Mouse (Mus musculus) liver, embryonic 14.5 days (tissue): Measurements from ENCODE around the gene Scpep1. TPM values are rescaled to one million over a fixed set of nuclear protein-coding genes. Genes with fewer than 3 reads are reported as not detected.
"Not testable (repeated sequence)": the region's sequence is repeated elsewhere in the genome, so short reads cannot be mapped to it uniquely, and the experiment has no call there.

Source experiments
- ATAC-seq: fragments of 200-750 bp; cut with Nextera tagmentation; 2 replicates; pipeline ENCODE4 v1.8.0; 2017; ENCODE audit warnings: moderate number of reproducible peaks, mild to moderate bottlenecking, moderate library complexity; ENCODE audit not compliant: insufficient read depth
- DNase-seq, 3 experiments: peaks; one replicate each; pipeline ENCODE4 v3.0.0-alpha.2; 2012 to 2013; ENCODE audit warnings: low read depth in 3 of 3, low spot score in 3 of 3
- H3K27ac ChIP-seq: fragments of 300-500 bp; sonication (generic); 2 replicates; pipeline ENCODE4 v1.5.1; 2014; ENCODE audit warnings: moderate library complexity, mild to moderate bottlenecking, control low read depth, inconsistent platforms
- H3K27me3 ChIP-seq: fragments of 300-500 bp; sonication (generic); 2 replicates; pipeline ENCODE4 v1.6.1; 2014; ENCODE audit warnings: mild to moderate bottlenecking, low read length, moderate library complexity; ENCODE audit not compliant: control insufficient read depth, insufficient read depth
- H3K36me3 ChIP-seq: fragments of 300-500 bp; sonication (generic); replicated peaks from 2 replicates; pipeline ENCODE4 v1.6.1; 2014; ENCODE audit warnings: low read depth; ENCODE audit not compliant: control insufficient read depth, insufficient read depth
- H3K4me1 ChIP-seq, 2 experiments: fragments of 200-500 bp in 1 of 2; fragments of 300-500 bp in 1 of 2; sonication (generic) in 1 of 2; replicated peaks; 2 replicates each; pipeline ENCODE4 v1.6.1; 2012 to 2014; ENCODE audit warnings: antibody characterized with exemption in 1 of 2, inconsistent platforms in 1 of 2, low read length in 1 of 2; ENCODE audit not compliant: control insufficient read depth in 2 of 2, insufficient read depth in 2 of 2
- H3K4me2 ChIP-seq: fragments of 300-500 bp; sonication (generic); 2 replicates; pipeline ENCODE4 v1.6.1; 2014; ENCODE audit warnings: low read depth, mild to moderate bottlenecking, control low read depth, moderate library complexity
- H3K4me3 ChIP-seq, 2 experiments: fragments of 200-500 bp in 1 of 2; fragments of 300-500 bp in 1 of 2; sonication (generic) in 1 of 2; 2 replicates each; pipeline ENCODE4 v1.5.1; 2012 to 2014; ENCODE audit warnings: low read depth in 2 of 2, low read length in 2 of 2, mild to moderate bottlenecking in 2 of 2, control low read depth in 1 of 2, inconsistent platforms in 1 of 2, moderate library complexity in 1 of 2; ENCODE audit not compliant: insufficient read depth in 1 of 2
- H3K9ac ChIP-seq: fragments of 300-500 bp; sonication (generic); replicated peaks from 2 replicates; pipeline ENCODE4 v1.6.1; 2014; ENCODE audit warnings: mild to moderate bottlenecking, control low read depth, moderate library complexity
- H3K9me3 ChIP-seq: fragments of 300-500 bp; sonication (generic); 2 replicates; pipeline ENCODE4 v1.6.1; 2016; ENCODE audit warnings: low read length, mixed read lengths; ENCODE audit not compliant: control insufficient read depth
- CTCF ChIP-seq: IDR thresholded peaks from 2 replicates; pipeline ENCODE4 v1.5.1; 2016; ENCODE audit warnings: antibody characterized with exemption, low read depth, control low read depth
- EP300 ChIP-seq: IDR thresholded peaks from 2 replicates; pipeline ENCODE4 v1.6.1; 2016; ENCODE audit warnings: antibody characterized with exemption, low read depth
- WGBS: fragments of 180-500 bp; shearing (Covaris S2); extraction: QIAGEN DNeasy Blood & Tissue Kit; methylation state at CpG from one replicate; pipeline ENCODE4 v1.1.7; 2014; ENCODE audit not compliant: insufficient replicate concordance; 5-methylcytosine and 5-hydroxymethylcytosine counted together
- polyA plus RNA-seq, 2 experiments: library from polyadenylated mRNA; depleted of rRNA in 1 of 2; stranded (reverse) in 1 of 2; unstranded in 1 of 2; fragments of >200 nt; fragmentation: Nextera tagmentation in 1 of 2; extraction: Ambion mirVana in 1 of 2; gene quantifications; 2 replicates each; pipeline versions ENCODE4 v1.2.1 to v1.2.3; 2012 to 2014

The Scpep1 gene
- polyA plus RNA-seq, 2 experiments = 15.9 to 35.1 TPM

DNA sequence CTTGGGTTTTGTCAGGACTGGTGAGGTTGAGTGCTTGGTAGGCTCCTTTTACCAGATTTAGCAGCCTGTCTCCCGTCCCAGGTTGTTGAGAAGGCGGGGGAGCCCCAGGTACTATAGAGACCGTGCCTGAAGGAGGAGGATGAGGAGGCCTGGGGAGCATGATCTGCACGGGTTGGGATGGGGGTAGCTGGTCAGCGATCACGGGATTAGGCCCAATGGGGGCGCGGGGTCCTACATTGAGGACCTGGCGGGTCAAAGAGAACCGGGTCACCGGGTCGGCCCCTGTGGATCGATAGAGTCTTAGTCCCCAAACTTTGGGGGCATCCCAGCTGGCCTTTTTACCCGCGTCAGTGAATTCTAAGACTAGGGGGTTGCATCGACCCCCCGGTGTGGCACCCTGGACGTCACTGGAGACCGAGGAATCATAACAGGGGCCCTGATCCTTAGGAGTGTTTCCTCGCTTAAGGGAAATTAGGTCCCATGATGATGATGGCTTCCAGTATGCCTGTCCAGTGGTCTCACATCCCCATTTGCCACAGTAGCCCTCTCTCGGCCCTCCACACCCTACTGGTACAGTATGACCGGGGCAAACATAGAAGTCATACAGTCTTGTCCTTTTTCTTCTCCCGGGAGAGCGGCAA lies 63.2 kb downstream of the Scpep1 start:
- not testable (repeated sequence) for H3K4me2 ChIP-seq, DNase-seq, H3K9me3 ChIP-seq, H3K27ac ChIP-seq, H3K4me1 ChIP-seq, H3K36me3 ChIP-seq, ATAC-seq, H3K4me3 ChIP-seq, H3K9ac ChIP-seq, H3K27me3 ChIP-seq
- 81% methylated on average over 20 of the region's 24 CpGs for WGBS

DNA sequence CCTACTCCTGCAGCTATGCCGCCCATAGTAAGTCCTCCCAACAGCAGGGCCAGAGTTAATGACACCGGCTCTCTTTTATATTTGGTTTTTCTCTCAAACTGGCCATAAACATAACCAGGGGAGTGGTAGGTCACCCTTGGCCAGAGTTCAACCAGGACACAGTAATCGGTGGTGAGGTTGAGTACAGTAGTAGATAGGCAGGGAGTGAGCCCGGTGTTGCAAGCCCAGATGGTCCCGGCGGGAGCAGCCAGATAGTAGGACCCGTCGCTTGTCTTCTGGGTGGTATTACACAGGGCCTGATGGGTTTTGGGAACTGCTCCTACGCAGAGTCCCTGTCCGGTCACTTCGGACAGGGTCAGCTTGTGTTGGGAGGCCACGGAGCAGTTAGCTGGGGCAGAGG lies 63.8 kb downstream of the Scpep1 start:
- H3K4me2 ChIP-seq, DNase-seq, H3K36me3 ChIP-seq, H3K27ac ChIP-seq, H3K9ac ChIP-seq, H3K27me3 ChIP-seq, H3K4me3 ChIP-seq, H3K9me3 ChIP-seq, H3K4me1 ChIP-seq, ATAC-seq: not testable (repeated sequence)
- 57% methylated on average over 6 of the region's 12 CpGs for WGBS

DNA sequence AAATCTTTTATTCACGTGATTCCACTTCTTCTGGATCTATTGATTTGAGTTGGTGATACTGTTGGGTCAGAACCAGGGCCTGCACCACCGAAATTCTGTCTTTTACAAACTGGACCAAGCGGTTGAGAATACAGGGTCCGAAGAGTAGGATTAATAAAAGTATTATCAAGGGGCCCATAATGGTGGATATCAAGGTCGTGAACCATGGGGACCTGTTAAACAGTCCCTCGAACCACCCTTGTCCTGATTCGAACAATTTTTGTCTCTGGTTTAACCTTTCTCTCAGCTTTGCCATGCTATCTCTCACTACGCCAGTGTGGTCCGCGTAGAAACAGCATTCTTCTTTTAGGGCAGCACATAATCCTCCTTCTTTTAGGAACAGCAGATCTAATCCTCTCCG lies 64.4 kb downstream of the Scpep1 start:
- not testable (repeated sequence) for H3K27ac ChIP-seq, H3K9ac ChIP-seq, H3K36me3 ChIP-seq, H3K4me3 ChIP-seq, ATAC-seq, H3K4me1 ChIP-seq, H3K9me3 ChIP-seq, H3K27me3 ChIP-seq, H3K4me2 ChIP-seq, DNase-seq
- WGBS = 68% methylated on average over 6 of the region's 11 CpGs

DNA sequence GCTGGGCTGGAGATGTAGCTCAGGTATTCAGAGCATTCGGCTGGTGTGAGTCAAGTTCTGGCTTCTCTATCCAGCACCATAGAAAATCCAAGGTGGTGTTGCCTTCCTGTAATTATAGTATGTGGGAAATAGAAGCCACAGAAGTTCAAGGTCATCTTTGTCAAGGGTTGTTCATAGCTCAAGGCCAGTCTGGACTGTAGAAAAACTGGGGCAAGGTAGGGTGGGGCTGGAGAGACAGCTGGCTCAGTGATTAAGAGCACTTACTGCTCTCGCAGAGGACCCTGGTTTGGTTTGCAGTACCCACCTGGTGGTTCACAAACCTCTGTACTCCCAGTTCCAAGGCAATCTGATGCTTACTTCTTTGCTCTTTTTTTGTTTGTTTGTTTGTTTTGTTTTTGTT lies 66.3 kb downstream of the Scpep1 start:
- ATAC-seq (no peak), DNase-seq (no peak)
- no peak for TF ChIP-seq CTCF
- H3K4me2 ChIP-seq = no peak overlapping the region
- WGBS = 65% methylated on average over 2 of the region's 2 CpGs
- H3K27me3 ChIP-seq = no peaks in the 10 kb centered on the region; the same call in 1 of the 2 replicates
- H3K9me3 ChIP-seq = no peaks in the 10 kb centered on the region
- no peak overlapping the region for H3K4me3 ChIP-seq
- no peak overlapping the region for H3K27ac ChIP-seq
- H3K4me1 ChIP-seq = no peaks in the 10 kb centered on the region
- no peaks in the 10 kb centered on the region for H3K36me3 ChIP-seq
- no peak overlapping the region for H3K9ac ChIP-seq

DNA sequence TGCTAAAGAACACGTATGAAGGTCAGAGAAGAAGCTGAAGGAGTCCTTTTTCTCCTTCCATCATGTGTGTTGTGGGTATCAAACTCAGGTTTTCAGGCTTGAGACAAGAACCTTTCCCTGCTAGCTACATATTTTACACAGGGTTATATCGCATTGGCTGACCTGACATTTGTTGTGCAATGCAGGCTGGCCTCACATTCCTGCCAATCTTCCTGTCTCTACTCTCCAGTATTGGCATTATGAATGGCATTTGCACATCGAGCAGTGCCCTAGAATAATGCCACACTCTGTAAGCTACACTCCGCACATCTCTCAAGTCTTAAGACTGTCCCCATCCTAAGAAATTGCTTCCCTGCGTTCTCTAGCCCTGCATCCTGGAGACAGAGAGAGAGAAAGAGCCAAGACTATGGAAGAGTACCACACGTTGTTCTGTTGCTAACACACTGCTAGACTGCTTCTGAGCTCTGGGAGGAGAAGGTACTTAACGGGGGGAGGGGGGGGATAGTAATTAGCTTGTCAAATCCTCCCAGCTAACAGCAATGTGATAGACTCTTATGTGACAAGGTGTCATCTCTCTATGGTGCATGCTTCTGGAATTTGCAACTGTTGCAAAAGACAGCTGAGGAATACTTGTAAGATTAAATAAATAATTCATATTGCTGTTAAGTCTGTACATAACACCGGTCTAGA lies 70.7 kb downstream of the Scpep1 start:
- WGBS = 57% methylated on average over 8 of the region's 8 CpGs

More for the DNA sequence above, 70.7 kb downstream of the Scpep1 start:
- H3K9ac ChIP-seq = no peak overlapping the region
- TF ChIP-seq EP300 (no peak), CTCF (no peak)
- no peak overlapping the region for H3K4me2 ChIP-seq
- ATAC-seq = no peak
- H3K36me3 ChIP-seq = no peaks in the 10 kb centered on the region
- no peak overlapping the region for H3K27ac ChIP-seq
- no peak for DNase-seq
- no peaks in the 10 kb centered on the region for H3K9me3 ChIP-seq
- no peaks in the 10 kb centered on the region; the same call in 1 of the 2 replicates for H3K27me3 ChIP-seq
- H3K4me3 ChIP-seq = no peak overlapping the region
- no peaks in the 10 kb centered on the region for H3K4me1 ChIP-seq
